Mouse (Mus musculus) E14TG2a.4 (cell line): ENCODE results near the gene N4bp2.

ENCODE experiments used
- CTCF ChIP-seq: conservative IDR thresholded peaks from 2 replicates; pipeline ENCODE4 v1.5.1; 2014; ENCODE audit warnings: low read length
- NANOG ChIP-seq: IDR thresholded peaks from 2 replicates; pipeline ENCODE4 v1.6.1; 2014; ENCODE audit warnings: borderline replicate concordance, low read length, mixed read lengths

GRCm38 (mm10) chr5:65761020-65761419, 2.3 kb upstream of the N4bp2 start:
- TF ChIP-seq CTCF (no peak), NANOG (no peak)
